Mouse (Mus musculus): ENCODE measurements around the gene Ccdc106. TPM values are rescaled to one million over a fixed set of nuclear protein-coding genes. Genes with fewer than 3 reads are reported as not detected.
A peak's percentile ranks its signal among the peaks of the same experiment; 100 is the strongest.

The Ccdc106 gene
- total RNA-seq, 2 experiments from 2014 or later: 57.8 to 61.1 TPM

- TF ChIP-seq CTCF (conservative IDR thresholded peaks at IDR 0.05): no peak
- H3K27ac ChIP-seq: peak overlapping the region; percentile 99
- no peak for DNase-seq (ENCODE audit: low spot score in 2 of 2)
- H3K4me3 ChIP-seq: peak overlapping the region; percentile 76
Measured at GRCm38 (mm10) chr7:5038940-5039339, 18.6 kb downstream of the Ccdc106 start.

GRCm38 (mm10) chr7:5044981-5045380 is 24.6 kb downstream of the Ccdc106 start:
- no peak for TF ChIP-seq CTCF (conservative IDR thresholded peaks at IDR 0.05)
- no peak for DNase-seq (ENCODE audit: low spot score in 2 of 2)
- no peak overlapping the region for H3K4me3 ChIP-seq
- H3K27ac ChIP-seq: no peak overlapping the region

GRCm38 (mm10) chr7:5046112-5046511 is 25.8 kb downstream of the Ccdc106 start:
- peak; percentile 65 for TF ChIP-seq CTCF (conservative IDR thresholded peaks at IDR 0.05)
- Histone ChIP-seq H3K27ac (no peak overlapping the region), H3K4me3 (no peak overlapping the region)
- no peak for DNase-seq (ENCODE audit: low spot score in 2 of 2)

- Histone ChIP-seq H3K4me3 (no peak overlapping the region), H3K27ac (no peak overlapping the region)
- DNase-seq (ENCODE audit: low spot score in 2 of 2): no peak
- TF ChIP-seq CTCF (conservative IDR thresholded peaks at IDR 0.05): peak; percentile 75
Measured at GRCm38 (mm10) chr7:5047313-5047712, 27.0 kb downstream of the Ccdc106 start.

- TF ChIP-seq CTCF (conservative IDR thresholded peaks at IDR 0.05): no peak
- Histone ChIP-seq H3K4me3 (peak within 1 kb of the TSS; percentile 72), H3K27ac (peak within 1 kb of the TSS; percentile 96)
- peak; percentile 63 to 77 for DNase-seq (ENCODE audit: low spot score in 2 of 2)
Measured at GRCm38 (mm10) chr7:5051193-5052192, 31.1 kb downstream of the Ccdc106 start, which contains the start of gene Zfp580. Zfp580 (plus strand) TSS chr7:5051538.

GRCm38 (mm10) chr7:5052438-5052837 is 32.1 kb downstream of the Ccdc106 start:
- no peak for DNase-seq (ENCODE audit: low spot score in 2 of 2)
- TF ChIP-seq CTCF (conservative IDR thresholded peaks at IDR 0.05): no peak
- H3K27ac ChIP-seq: peak overlapping the region; percentile 96
- peak overlapping the region; percentile 72 for H3K4me3 ChIP-seq

- DNase-seq (ENCODE audit: low spot score in 2 of 2): no peak
- Histone ChIP-seq H3K27ac (peak overlapping the region; percentile 96), H3K4me3 (peak overlapping the region; percentile 72)
- TF ChIP-seq CTCF (conservative IDR thresholded peaks at IDR 0.05): no peak
Measured at GRCm38 (mm10) chr7:5052931-5053343, 32.6 kb downstream of the Ccdc106 start.

GRCm38 (mm10) chr7:5053456-5054179 is 33.3 kb downstream of the Ccdc106 start:
- peak overlapping the region; percentile 96 for H3K27ac ChIP-seq
- TF ChIP-seq CTCF (conservative IDR thresholded peaks at IDR 0.05): no peak
- DNase-seq (ENCODE audit: low spot score in 2 of 2): peak in 1 of 2 experiments; percentile 68
- H3K4me3 ChIP-seq: peak overlapping the region; percentile 72

- H3K4me3 ChIP-seq: peak overlapping the region; percentile 78
- TF ChIP-seq CTCF (conservative IDR thresholded peaks at IDR 0.05): no peak
- peak overlapping the region; percentile 100 for H3K27ac ChIP-seq
- peak in 1 of 2 experiments; percentile 73 for DNase-seq (ENCODE audit: low spot score in 2 of 2)
Measured at GRCm38 (mm10) chr7:5056651-5057263, 36.4 kb downstream of the Ccdc106 start.

- Histone ChIP-seq H3K27ac (peak overlapping the region; percentile 100), H3K4me3 (peak overlapping the region; percentile 78)
- no peak for DNase-seq (ENCODE audit: low spot score in 2 of 2)
- TF ChIP-seq CTCF (conservative IDR thresholded peaks at IDR 0.05): no peak
Measured at GRCm38 (mm10) chr7:5057381-5057780, 37.0 kb downstream of the Ccdc106 start.

GRCm38 (mm10) chr7:5057804-5058203 is 37.5 kb downstream of the Ccdc106 start:
- peak overlapping the region; percentile 100 for H3K27ac ChIP-seq
- TF ChIP-seq CTCF (conservative IDR thresholded peaks at IDR 0.05): peak; percentile 30
- peak overlapping the region; percentile 78 for H3K4me3 ChIP-seq
- DNase-seq (ENCODE audit: low spot score in 2 of 2): no peak

GRCm38 (mm10) chr7:5058631-5059030 is 38.3 kb downstream of the Ccdc106 start:
- no peak overlapping the region for H3K4me3 ChIP-seq

More at GRCm38 (mm10) chr7:5058631-5059030, 38.3 kb downstream of the Ccdc106 start:
- H3K27ac ChIP-seq: peak overlapping the region; percentile 100; the same call in 1 of the 2 replicates
- no peak for DNase-seq (ENCODE audit: low spot score in 2 of 2)
- no peak for TF ChIP-seq CTCF (conservative IDR thresholded peaks at IDR 0.05)

Measured in layer of hippocampus, adult 2 months (tissue).